ENCODE assay signal across 8 mouse cellular contexts in genomic region chr8:4239193-4239890, GRCm38 (mm10). TPM values are rescaled to one million over a fixed set of nuclear protein-coding genes. Genes with fewer than 3 reads are reported as not detected.
DNase-seq lines count a peak whose midpoint lies in the region; ATAC-seq and TF ChIP-seq lines count a peak whose summit lies in the region.

No protein-coding gene starts in this region.

- H3K36me3 ChIP-seq in embryonic facial prominence, embryonic 12.5 days = peaks cover 33% of the 10 kb centered on the region
- peaks cover 25% of the 10 kb centered on the region for H3K36me3 ChIP-seq in intestine, embryonic 15.5 days
- peaks cover 28% of the 10 kb centered on the region for H3K36me3 ChIP-seq in neural tube, embryonic 12.5 days

- peak; percentile 1; the same call in 1 of the 2 replicates for ATAC-seq in embryonic facial prominence, embryonic 12.5 days (ENCODE audit: insufficient number of reproducible peaks, insufficient read depth, low FRiP score, low TSS enrichment)
- peak; percentile 50 for ATAC-seq in intestine, embryonic 15.5 days
- ATAC-seq in neural tube, embryonic 12.5 days (ENCODE audit: low FRiP score, low read depth) = peak; percentile 39

- H3K27me3 ChIP-seq in embryonic facial prominence, embryonic 12.5 days = no peaks in the 10 kb centered on the region
- no peaks in the 10 kb centered on the region for H3K27me3 ChIP-seq in intestine, embryonic 15.5 days (replicated peaks)
- H3K27me3 ChIP-seq in neural tube, embryonic 12.5 days (replicated peaks) = 0 out of 2 replicates have a peak, but pooled peaks cover 4% of the 10 kb centered on the region

- WGBS in embryonic facial prominence, embryonic 12.5 days = 16% methylated on average over 19 of the region's 19 CpGs
- 12% methylated on average over 19 of the region's 19 CpGs for WGBS in intestine, embryonic 15.5 days
- WGBS in neural tube, embryonic 12.5 days = 15% methylated on average over 19 of the region's 19 CpGs

- peak overlapping the region; percentile 88 for H3K9ac ChIP-seq in embryonic facial prominence, embryonic 12.5 days
- H3K9ac ChIP-seq in intestine, embryonic 15.5 days = peak overlapping the region; percentile 74
- peak overlapping the region; percentile 73 for H3K9ac ChIP-seq in neural tube, embryonic 12.5 days

- DNase-seq in layer of hippocampus, adult 2 months (ENCODE audit: low spot score in 2 of 2) = no peak
- no peak for DNase-seq in layer of hippocampus, postnatal 25 days (ENCODE audit: extremely low spot score in 1 of 2, low spot score in 1 of 2)
- no peak for DNase-seq in cerebellum, postnatal 4 days (ENCODE audit: low spot score in 2 of 2)
- no peak for DNase-seq in kidney, postnatal 14 days
- no peak for DNase-seq in cerebellum, adult 9-11 months

- H3K4me3 ChIP-seq in layer of hippocampus, adult 2 months = peak overlapping the region; percentile 92
- H3K4me3 ChIP-seq in embryonic facial prominence, embryonic 12.5 days = peak overlapping the region; percentile 86
- H3K4me3 ChIP-seq in intestine, embryonic 15.5 days (replicated peaks) = peak overlapping the region; percentile 67
- H3K4me3 ChIP-seq in neural tube, embryonic 12.5 days = peak overlapping the region; percentile 80

- H3K4me2 ChIP-seq in embryonic facial prominence, embryonic 12.5 days (replicated peaks) = peak overlapping the region; percentile 83
- H3K4me2 ChIP-seq in intestine, embryonic 15.5 days (replicated peaks) = peak overlapping the region; percentile 79
- H3K4me2 ChIP-seq in neural tube, embryonic 12.5 days (replicated peaks) = peak overlapping the region; percentile 92

- no peaks in the 10 kb centered on the region for H3K9me3 ChIP-seq in embryonic facial prominence, embryonic 12.5 days
- H3K9me3 ChIP-seq in intestine, embryonic 15.5 days = no peaks in the 10 kb centered on the region
- H3K9me3 ChIP-seq in neural tube, embryonic 12.5 days = no peaks in the 10 kb centered on the region

- H3K27ac ChIP-seq in layer of hippocampus, adult 2 months = peak overlapping the region; percentile 94
- peak overlapping the region; percentile 96 for H3K27ac ChIP-seq in embryonic facial prominence, embryonic 12.5 days
- H3K27ac ChIP-seq in intestine, embryonic 15.5 days = peak overlapping the region; percentile 93
- H3K27ac ChIP-seq in neural tube, embryonic 12.5 days = peak overlapping the region; percentile 68; the same call in 1 of the 2 replicates

- no peak for TF ChIP-seq CTCF in layer of hippocampus, adult 2 months (conservative IDR thresholded peaks at IDR 0.05)

- H3K4me1 ChIP-seq in embryonic facial prominence, embryonic 12.5 days = peaks cover 20% of the 10 kb centered on the region
- H3K4me1 ChIP-seq in intestine, embryonic 15.5 days (replicated peaks) = peaks cover 22% of the 10 kb centered on the region
- H3K4me1 ChIP-seq in neural tube, embryonic 12.5 days = peaks cover 19% of the 10 kb centered on the region

RNA-seq across cellular contexts. Expression of gene Gm49320, which starts 0.7 kb away (rescaled TPM):
- total RNA-seq in layer of hippocampus, adult 2 months (2021) = 1 to 10 TPM; 1.1 to 2.4 TPM
- 1 to 10 TPM; 2.4 to 2.5 TPM for total RNA-seq in layer of hippocampus, postnatal 25 days (2021)
- 1.1 and 2.0 TPM in 2 replicates for polyA plus RNA-seq in embryonic facial prominence, embryonic 12.5 days (2016; fragmentation: Nextera tagmentation; extraction: Ambion mirVana)
- 0.34 and 0.87 TPM in 2 replicates for polyA plus RNA-seq in intestine, embryonic 15.5 days (2015; fragmentation: Nextera tagmentation; extraction: Ambion mirVana)
- 1.2 and 1.5 TPM in 2 replicates for polyA plus RNA-seq in neural tube, embryonic 12.5 days (2016; fragmentation: Nextera tagmentation; extraction: Ambion mirVana)

RNA-seq across cellular contexts. Expression of gene Map2k7, which starts 0.8 kb away (rescaled TPM):
- 100 to 1,000 TPM in 1 of 2 experiments, 10 to 100 TPM in 1; 98.4 to 106 TPM for total RNA-seq in layer of hippocampus, adult 2 months (2021)
- 10 to 100 TPM; 90.6 to 96.3 TPM for total RNA-seq in layer of hippocampus, postnatal 25 days (2021)
- 36.1 and 40.1 TPM in 2 replicates for polyA plus RNA-seq in embryonic facial prominence, embryonic 12.5 days (2016; fragmentation: Nextera tagmentation; extraction: Ambion mirVana)
- polyA plus RNA-seq in intestine, embryonic 15.5 days (2015; fragmentation: Nextera tagmentation; extraction: Ambion mirVana) = 24.1 and 25.3 TPM in 2 replicates
- polyA plus RNA-seq in neural tube, embryonic 12.5 days (2016; fragmentation: Nextera tagmentation; extraction: Ambion mirVana) = 43.4 and 50.9 TPM in 2 replicates

RNA-seq across cellular contexts. Expression of gene Tgfbr3l, which starts 8.7 kb away (rescaled TPM):
- total RNA-seq in layer of hippocampus, adult 2 months (2021) = 10 to 100 TPM; 18.0 to 20.3 TPM
- 10 to 100 TPM in 1 of 2 experiments, 1 to 10 TPM in 1; 7.9 to 12.8 TPM for total RNA-seq in layer of hippocampus, postnatal 25 days (2021)
- polyA plus RNA-seq in embryonic facial prominence, embryonic 12.5 days (2016; fragmentation: Nextera tagmentation; extraction: Ambion mirVana) = 5.8 and 6.5 TPM in 2 replicates
- 2.3 and 3.0 TPM in 2 replicates for polyA plus RNA-seq in intestine, embryonic 15.5 days (2015; fragmentation: Nextera tagmentation; extraction: Ambion mirVana)
- polyA plus RNA-seq in neural tube, embryonic 12.5 days (2016; fragmentation: Nextera tagmentation; extraction: Ambion mirVana) = 5.4 and 8.1 TPM in 2 replicates

RNA-seq across cellular contexts. Expression of gene Lrrc8e, which starts 12.7 kb away (rescaled TPM):
- not detected for total RNA-seq in layer of hippocampus, adult 2 months (2021)
- total RNA-seq in layer of hippocampus, postnatal 25 days (2021) = not detected
- 0.56 and 0.67 TPM in 2 replicates for polyA plus RNA-seq in embryonic facial prominence, embryonic 12.5 days (2016; fragmentation: Nextera tagmentation; extraction: Ambion mirVana)
- polyA plus RNA-seq in intestine, embryonic 15.5 days (2015; fragmentation: Nextera tagmentation; extraction: Ambion mirVana) = 2.2 and 2.8 TPM in 2 replicates
- 0.05 and 0.08 TPM in 2 replicates for polyA plus RNA-seq in neural tube, embryonic 12.5 days (2016; fragmentation: Nextera tagmentation; extraction: Ambion mirVana)

RNA-seq across cellular contexts. Expression of gene Snapc2, which starts 13.5 kb away (rescaled TPM):
- total RNA-seq in layer of hippocampus, adult 2 months (2021) = 10 to 100 TPM; 27.7 to 27.8 TPM
- total RNA-seq in layer of hippocampus, postnatal 25 days (2021) = 10 to 100 TPM; 29.5 to 30.2 TPM
- 71.3 and 71.7 TPM in 2 replicates for polyA plus RNA-seq in embryonic facial prominence, embryonic 12.5 days (2016; fragmentation: Nextera tagmentation; extraction: Ambion mirVana)
- 46.0 and 46.2 TPM in 2 replicates for polyA plus RNA-seq in intestine, embryonic 15.5 days (2015; fragmentation: Nextera tagmentation; extraction: Ambion mirVana)
- polyA plus RNA-seq in neural tube, embryonic 12.5 days (2016; fragmentation: Nextera tagmentation; extraction: Ambion mirVana) = 60.6 and 63.2 TPM in 2 replicates
